Mouse (Mus musculus) forebrain, embryonic 16.5 days (tissue): ENCODE data around the gene Tk1. TPM values are rescaled to one million over a fixed set of nuclear protein-coding genes. Genes with fewer than 3 reads are reported as not detected.

Source experiments
- ATAC-seq: fragments of 200-750 bp; cut with Nextera tagmentation; 2 replicates; pipeline ENCODE4 v1.8.0; 2017; ENCODE audit warnings: mild to moderate bottlenecking, moderate library complexity
- H3K27ac ChIP-seq: fragments of 300-500 bp; sonication (generic); 2 replicates; pipeline ENCODE4 v1.5.1; 2014; ENCODE audit warnings: low read length, control low read depth
- H3K27me3 ChIP-seq: fragments of 300-500 bp; sonication (generic); replicated peaks from 2 replicates; pipeline ENCODE4 v1.6.1; 2014; ENCODE audit warnings: low read length; ENCODE audit not compliant: control insufficient read depth, insufficient read depth
- H3K36me3 ChIP-seq: fragments of 300-500 bp; sonication (generic); 2 replicates; pipeline ENCODE4 v1.6.1; 2014; ENCODE audit not compliant: control insufficient read depth, insufficient read depth
- H3K4me1 ChIP-seq: fragments of 300-500 bp; sonication (generic); replicated peaks from 2 replicates; pipeline ENCODE4 v1.6.1; 2014; ENCODE audit warnings: low read length; ENCODE audit not compliant: control insufficient read depth, insufficient read depth
- H3K4me2 ChIP-seq: fragments of 300-500 bp; sonication (generic); 2 replicates; pipeline ENCODE4 v1.6.1; 2014; ENCODE audit warnings: mild to moderate bottlenecking, low read length, control low read depth
- H3K4me3 ChIP-seq: fragments of 300-500 bp; sonication (generic); replicated peaks from 2 replicates; pipeline ENCODE4 v1.5.1; 2014; ENCODE audit warnings: mild to moderate bottlenecking, low read length, control low read depth
- H3K9ac ChIP-seq: fragments of 300-500 bp; sonication (generic); replicated peaks from 2 replicates; pipeline ENCODE4 v1.6.1; 2014; ENCODE audit warnings: low read depth, low read length, control low read depth
- H3K9me3 ChIP-seq: fragments of 300-500 bp; sonication (generic); 2 replicates; pipeline ENCODE4 v1.6.1; 2016; ENCODE audit warnings: low read length; ENCODE audit not compliant: control insufficient read depth
- WGBS: fragments of 180-500 bp; shearing (Covaris S2); extraction: QIAGEN DNeasy Blood & Tissue Kit; methylation state at CpG from one replicate; pipeline ENCODE4 v1.1.7; 2014; 5-methylcytosine and 5-hydroxymethylcytosine counted together
- polyA plus RNA-seq: library from polyadenylated mRNA; unstranded; fragments of >200 nt; fragmentation: Nextera tagmentation; extraction: Ambion mirVana; gene quantifications from 2 replicates; pipeline ENCODE4 v1.2.1, GENCODE M21; 2015

Tk1 gene
- polyA plus RNA-seq, 1 experiment from 2014 or later = 37.5 TPM

DNA sequence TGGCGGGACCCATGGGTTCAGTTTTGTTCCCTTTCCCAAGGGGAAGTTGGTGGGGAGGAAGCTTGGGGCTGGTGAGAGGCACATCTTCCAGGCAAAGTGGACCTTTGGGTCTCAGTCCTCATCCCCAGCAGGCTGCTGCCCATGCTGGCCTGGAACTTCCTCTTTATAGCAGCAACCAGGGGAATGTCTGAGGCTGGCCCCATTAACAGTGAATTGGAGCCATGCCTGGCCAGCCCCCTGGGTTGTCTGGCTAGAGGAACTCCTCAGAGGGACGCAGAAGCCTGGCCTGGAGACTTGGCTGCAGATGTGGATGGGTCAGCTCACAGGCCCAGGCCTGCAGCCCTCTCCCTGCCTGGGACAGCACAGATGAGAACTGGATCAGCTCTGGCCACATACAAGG is 38.9 kb upstream of the Tk1 start:
- H3K4me3 ChIP-seq = no peak overlapping the region
- H3K9ac ChIP-seq = no peak overlapping the region
- H3K27ac ChIP-seq = no peak overlapping the region
- H3K4me1 ChIP-seq = peaks cover 9% of the 10 kb centered on the region; the same call in 1 of the 2 replicates
- no peaks in the 10 kb centered on the region for H3K9me3 ChIP-seq
- H3K27me3 ChIP-seq = peaks cover 12% of the 10 kb centered on the region
- no peak for ATAC-seq
- H3K4me2 ChIP-seq = no peak overlapping the region
- H3K36me3 ChIP-seq = no peaks in the 10 kb centered on the region
- WGBS = 54% methylated on average over 2 of the region's 2 CpGs

DNA sequence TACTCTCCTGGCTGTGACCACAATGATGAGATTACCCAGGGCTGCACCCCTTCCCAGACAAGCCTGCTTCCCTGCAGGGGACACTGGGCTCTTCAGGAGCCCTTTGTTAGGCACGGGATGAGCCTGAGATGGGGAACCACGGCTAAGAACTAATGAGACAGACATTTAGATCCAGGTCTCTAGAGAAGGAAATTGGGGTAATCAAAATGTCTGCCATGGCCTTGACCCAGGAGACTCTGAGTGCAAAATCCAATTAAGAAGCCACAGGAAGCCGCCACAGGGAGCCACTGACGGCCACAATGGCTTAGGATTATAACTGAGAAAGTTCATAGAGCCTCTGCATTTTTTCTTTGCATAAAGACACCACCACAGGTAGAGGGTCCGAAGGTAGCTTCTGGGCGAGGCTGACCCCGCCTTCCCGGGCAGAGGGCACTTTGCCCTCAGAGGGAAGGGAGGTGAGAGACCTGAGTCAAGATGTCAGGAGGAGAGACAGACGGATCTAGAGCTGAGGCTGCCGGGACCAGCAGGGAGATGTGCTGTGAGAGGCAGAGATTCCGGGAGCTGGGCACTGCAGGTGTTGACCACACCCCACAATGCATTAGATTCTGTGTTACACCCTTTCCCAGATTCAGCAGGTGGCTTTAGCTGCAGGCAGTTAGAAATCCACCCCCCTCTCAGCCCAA is 37.4 kb upstream of the Tk1 start:
- H3K9ac ChIP-seq = no peak overlapping the region
- peaks cover 9% of the 10 kb centered on the region; the same call in 1 of the 2 replicates for H3K4me1 ChIP-seq
- H3K9me3 ChIP-seq = no peaks in the 10 kb centered on the region
- peaks cover 14% of the 10 kb centered on the region for H3K27me3 ChIP-seq
- no peak overlapping the region for H3K4me2 ChIP-seq
- no peak overlapping the region for H3K4me3 ChIP-seq
- no peak overlapping the region for H3K27ac ChIP-seq
- H3K36me3 ChIP-seq = no peaks in the 10 kb centered on the region
- no peak for ATAC-seq
- 17% methylated on average over 11 of the region's 11 CpGs for WGBS

DNA sequence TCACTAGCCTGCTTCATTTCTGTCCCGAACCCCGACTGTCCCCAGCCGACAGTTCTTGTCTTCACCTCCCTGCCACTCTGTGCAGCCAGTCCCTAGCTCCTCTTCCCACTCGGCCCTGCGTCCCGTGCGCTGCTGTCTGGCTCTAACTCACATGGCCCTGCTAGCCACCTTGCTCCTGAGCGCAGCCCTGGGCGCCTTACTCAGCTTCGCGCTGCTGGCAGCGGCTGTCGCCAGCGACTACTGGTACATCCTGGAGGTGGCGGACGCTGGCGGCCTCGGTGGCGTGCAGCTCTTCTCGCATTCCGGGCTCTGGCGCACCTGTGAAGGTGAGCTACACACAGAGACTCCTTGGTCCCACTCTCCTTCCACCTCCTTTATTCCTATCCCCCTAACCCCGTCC is 34.7 kb upstream of the Tk1 start, which contains the start of gene Tmem235:
TSS of gene Tmem235 (plus strand) at position 152 of the 400 bp plus-strand sequence.
- Histone ChIP-seq H3K4me3 (no peak within 1 kb of the TSS), H3K27ac (no peak within 1 kb of the TSS), H3K27me3 (peaks cover 14% of the 10 kb centered on the region), H3K9me3 (no peaks in the 10 kb centered on the region), H3K9ac (0 out of 2 replicates have a peak within 1 kb of the TSS, but pooled peaks have one; percentile 13), H3K4me1 (peaks cover 4% of the 10 kb centered on the region; the same call in 1 of the 2 replicates), H3K36me3 (no peaks in the 10 kb centered on the region), H3K4me2 (no peak within 1 kb of the TSS)
- WGBS = 4% methylated on average over 23 of the region's 23 CpGs
- ATAC-seq = no peak

DNA sequence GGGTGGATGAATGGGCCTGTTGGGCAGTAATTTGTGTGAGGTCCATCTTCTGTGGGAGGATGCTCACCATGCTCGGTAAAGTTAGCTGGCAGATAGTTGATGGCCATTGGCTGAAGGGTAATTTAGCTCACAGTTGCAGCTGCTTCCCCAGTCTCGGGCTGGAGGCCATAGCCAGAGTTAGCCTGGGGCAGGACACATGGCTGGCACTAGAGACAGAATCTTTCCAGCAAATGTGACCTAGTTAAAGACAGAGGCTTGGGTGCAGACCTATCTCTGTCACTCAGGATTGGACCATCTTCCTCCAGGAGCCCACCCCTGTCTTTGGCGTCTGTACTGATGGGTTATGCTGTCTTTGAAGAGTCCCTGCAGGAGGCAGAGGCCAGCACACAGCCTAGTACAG is 32.5 kb upstream of the Tk1 start:
- Histone ChIP-seq H3K36me3 (no peaks in the 10 kb centered on the region), H3K27ac (no peak overlapping the region), H3K4me1 (peaks cover 4% of the 10 kb centered on the region; the same call in 1 of the 2 replicates), H3K9me3 (no peaks in the 10 kb centered on the region), H3K4me2 (no peak overlapping the region), H3K9ac (no peak overlapping the region), H3K4me3 (no peak overlapping the region), H3K27me3 (peaks cover 14% of the 10 kb centered on the region)
- no peak for ATAC-seq
- WGBS = 57% methylated on average over 3 of the region's 3 CpGs

DNA sequence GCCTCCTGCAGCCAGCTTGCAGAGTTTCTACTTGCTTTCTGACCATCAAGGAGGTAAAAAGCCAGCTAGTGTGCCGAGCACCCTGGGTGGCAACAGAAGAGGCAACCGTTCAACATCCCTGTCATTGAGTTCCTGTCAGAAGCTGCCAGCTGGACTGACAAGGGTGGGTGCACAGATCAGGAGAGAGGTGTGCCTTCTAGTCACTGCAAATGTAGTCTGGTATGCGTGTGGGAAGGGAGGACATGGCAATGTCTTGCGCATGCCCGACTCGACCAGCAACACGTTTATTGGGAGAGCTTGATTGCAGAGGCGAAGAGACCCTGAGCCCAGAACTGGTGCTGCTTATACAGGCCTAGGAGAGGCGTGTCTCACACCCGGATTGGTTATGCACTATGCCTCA is 31.6 kb upstream of the Tk1 start:
- Histone ChIP-seq H3K27me3 (peaks cover 14% of the 10 kb centered on the region), H3K27ac (no peak overlapping the region), H3K4me2 (no peak overlapping the region), H3K4me3 (no peak overlapping the region), H3K36me3 (no peaks in the 10 kb centered on the region), H3K9me3 (no peaks in the 10 kb centered on the region), H3K4me1 (peaks cover 4% of the 10 kb centered on the region; the same call in 1 of the 2 replicates), H3K9ac (no peak overlapping the region)
- no peak for ATAC-seq
- WGBS = 92% methylated on average over 10 of the region's 10 CpGs

DNA sequence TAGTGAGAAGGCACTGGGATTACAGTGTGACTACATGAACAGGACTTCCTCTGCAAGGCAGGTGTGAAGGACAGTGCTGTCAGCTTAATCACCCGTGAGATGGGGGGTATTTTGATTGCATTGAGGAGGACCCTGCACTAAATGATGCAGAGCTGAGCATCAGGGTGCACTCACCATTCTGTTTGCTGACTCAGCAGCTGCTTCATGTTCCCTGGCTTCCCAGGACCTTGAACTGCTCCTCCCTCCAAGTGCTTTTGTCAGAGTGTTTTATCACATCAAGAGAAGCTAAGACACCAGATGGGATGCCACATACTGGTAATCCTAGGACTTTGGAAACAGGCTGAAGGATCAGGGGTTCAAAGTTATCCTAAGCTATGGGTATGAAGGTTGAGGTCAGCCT is 30.1 kb upstream of the Tk1 start:
- ATAC-seq = no peak
- Histone ChIP-seq H3K9ac (no peak overlapping the region), H3K27ac (no peak overlapping the region), H3K27me3 (peaks cover 13% of the 10 kb centered on the region), H3K9me3 (no peaks in the 10 kb centered on the region), H3K4me2 (no peak overlapping the region), H3K36me3 (no peaks in the 10 kb centered on the region), H3K4me1 (peaks cover 4% of the 10 kb centered on the region; the same call in 1 of the 2 replicates), H3K4me3 (no peak overlapping the region)
- 81% methylated on average over 1 of the region's 1 CpGs for WGBS

DNA sequence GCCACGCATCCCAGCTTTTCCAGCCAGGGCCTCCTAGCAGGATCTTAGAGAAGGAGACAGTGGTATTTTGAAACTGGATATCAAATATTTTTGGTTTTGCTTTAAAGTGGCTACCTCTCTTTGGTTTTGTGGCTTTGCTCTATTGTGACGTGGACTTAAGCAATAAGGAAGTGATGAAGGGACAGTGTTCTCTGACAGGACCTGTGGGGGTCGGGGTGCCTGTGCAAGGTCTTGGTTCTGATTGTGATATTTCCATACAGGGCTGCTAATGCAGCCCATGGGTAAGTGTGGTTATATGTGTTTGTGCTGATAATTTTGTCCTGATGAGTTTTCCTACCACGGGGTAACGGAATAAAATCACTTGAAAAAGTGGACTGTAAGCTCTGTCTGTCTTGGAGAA is 29.5 kb upstream of the Tk1 start:
- no peak overlapping the region for H3K4me3 ChIP-seq
- peaks cover 7% of the 10 kb centered on the region for H3K27me3 ChIP-seq
- H3K4me1 ChIP-seq = peaks cover 3% of the 10 kb centered on the region
- ATAC-seq = no peak
- no peak overlapping the region for H3K9ac ChIP-seq
- H3K9me3 ChIP-seq = no peaks in the 10 kb centered on the region
- no peak overlapping the region for H3K4me2 ChIP-seq
- whole genome bisulfite sequencing = 95% methylated on average over 5 of the region's 5 CpGs
- H3K27ac ChIP-seq = no peak overlapping the region
- H3K36me3 ChIP-seq = no peaks in the 10 kb centered on the region

DNA sequence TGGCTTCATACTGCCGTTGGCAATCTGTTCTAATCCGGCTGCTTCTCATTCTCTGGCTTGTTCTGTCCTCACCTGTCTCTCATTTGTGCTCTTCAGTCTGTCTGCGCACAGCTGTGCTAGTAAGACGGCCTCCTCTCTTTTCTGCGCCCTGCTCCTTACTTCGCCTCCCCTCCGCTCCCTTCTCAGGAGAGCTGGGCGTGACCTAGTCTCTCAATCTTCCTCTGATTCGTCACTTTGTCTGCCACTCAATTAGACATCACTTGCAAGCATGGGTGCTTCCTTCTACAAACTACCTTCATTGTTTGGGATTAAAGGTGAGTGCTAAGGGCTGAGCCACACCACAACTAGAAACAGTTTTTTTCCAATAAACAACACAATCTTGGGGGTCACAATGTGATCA is 28.3 kb upstream of the Tk1 start:
- no peak overlapping the region for H3K27ac ChIP-seq
- ATAC-seq = no peak
- WGBS = 90% methylated on average over 9 of the region's 9 CpGs
- peaks cover 14% of the 10 kb centered on the region for H3K4me1 ChIP-seq
- no peak overlapping the region for H3K9ac ChIP-seq
- H3K9me3 ChIP-seq = no peaks in the 10 kb centered on the region
- H3K27me3 ChIP-seq = no peaks in the 10 kb centered on the region
- no peak overlapping the region for H3K4me2 ChIP-seq
- no peaks in the 10 kb centered on the region for H3K36me3 ChIP-seq
- H3K4me3 ChIP-seq = no peak overlapping the region

DNA sequence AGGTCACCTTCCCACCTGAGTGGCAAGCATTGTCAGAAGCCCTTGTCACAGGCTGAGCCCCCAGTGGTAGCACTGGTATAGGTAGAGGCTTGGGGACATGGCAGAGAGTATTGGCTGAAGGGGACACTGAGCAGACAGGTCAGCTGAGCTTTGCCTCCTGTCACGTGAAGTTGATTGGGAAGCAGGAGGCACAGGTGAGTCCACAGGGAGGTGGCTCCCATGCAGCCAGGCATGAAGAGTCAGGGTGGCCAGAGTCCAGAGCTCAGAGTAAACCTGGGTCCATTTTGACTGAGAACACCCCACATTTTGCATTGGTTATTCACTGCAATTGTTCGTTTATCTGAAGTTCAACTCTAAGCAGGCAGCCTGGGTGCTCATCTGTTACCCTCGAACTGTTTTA is 27.0 kb upstream of the Tk1 start:
- no peak overlapping the region for H3K4me3 ChIP-seq
- H3K4me2 ChIP-seq = no peak overlapping the region
- H3K4me1 ChIP-seq = peaks cover 21% of the 10 kb centered on the region
- H3K9ac ChIP-seq = no peak overlapping the region
- H3K9me3 ChIP-seq = no peaks in the 10 kb centered on the region
- WGBS = 95% methylated on average over 3 of the region's 3 CpGs
- no peaks in the 10 kb centered on the region for H3K36me3 ChIP-seq
- ATAC-seq = no peak
- no peaks in the 10 kb centered on the region for H3K27me3 ChIP-seq
- H3K27ac ChIP-seq = no peak overlapping the region
